Mouse (Mus musculus) lung, postnatal 10 days (tissue): ENCODE data around the gene Prpf38b.
"Not testable (repeated sequence)": the region's sequence is repeated elsewhere in the genome, so short reads cannot be mapped to it uniquely, and the experiment has no call there.

Experiments used
- DNase-seq: peaks from one replicate; pipeline ENCODE4 v3.0.0; 2021

The Prpf38b gene

GRCm38 (mm10) chr3:108898640-108899039 is 12.9 kb downstream of the Prpf38b start:
- no peak for DNase-seq

- no peak for DNase-seq
Measured at GRCm38 (mm10) chr3:108892914-108893313, 18.6 kb downstream of the Prpf38b start.

- no peak for DNase-seq
Measured at GRCm38 (mm10) chr3:108892080-108892479, 19.4 kb downstream of the Prpf38b start.

- DNase-seq = no peak
Measured at GRCm38 (mm10) chr3:108889908-108890307, 21.6 kb downstream of the Prpf38b start, which contains the start of gene Fndc7. Fndc7 (minus strand) TSS chr3:108890008.

- DNase-seq = no peak
Measured at GRCm38 (mm10) chr3:108887618-108887975, 23.9 kb downstream of the Prpf38b start.

GRCm38 (mm10) chr3:108886934-108887617 is 24.5 kb downstream of the Prpf38b start:
- no peak for DNase-seq

GRCm38 (mm10) chr3:108885686-108886530 is 25.6 kb downstream of the Prpf38b start:
- DNase-seq = peak; percentile 59

- no peak for DNase-seq
Measured at GRCm38 (mm10) chr3:108884706-108885289, 26.7 kb downstream of the Prpf38b start.

GRCm38 (mm10) chr3:108883067-108883466 is 28.5 kb downstream of the Prpf38b start:
- no peak for DNase-seq

GRCm38 (mm10) chr3:108881873-108882272 is 29.7 kb downstream of the Prpf38b start:
- not testable (repeated sequence) for DNase-seq

GRCm38 (mm10) chr3:108880544-108881507 is 30.7 kb downstream of the Prpf38b start:
- DNase-seq = peak; percentile 56

GRCm38 (mm10) chr3:108879836-108880435 is 31.6 kb downstream of the Prpf38b start:
- no peak for DNase-seq

GRCm38 (mm10) chr3:108879129-108879528 is 32.4 kb downstream of the Prpf38b start:
- DNase-seq = no peak

GRCm38 (mm10) chr3:108870631-108871030 is 40.9 kb downstream of the Prpf38b start:
- no peak for DNase-seq

GRCm38 (mm10) chr3:108867449-108867848 is 44.1 kb downstream of the Prpf38b start:
- DNase-seq = no peak

GRCm38 (mm10) chr3:108865676-108866075 is 45.9 kb downstream of the Prpf38b start:
- DNase-seq = no peak

- no peak for DNase-seq
Measured at GRCm38 (mm10) chr3:108865129-108865528, 46.4 kb downstream of the Prpf38b start.

- DNase-seq = no peak
Measured at GRCm38 (mm10) chr3:108863091-108863490, 48.4 kb downstream of the Prpf38b start.

GRCm38 (mm10) chr3:108862282-108862681 is 49.2 kb downstream of the Prpf38b start:
- not testable (repeated sequence) for DNase-seq

GRCm38 (mm10) chr3:108860786-108861185 is 50.7 kb downstream of the Prpf38b start:
- DNase-seq = no peak

GRCm38 (mm10) chr3:108858231-108858770 is 53.2 kb downstream of the Prpf38b start:
- DNase-seq = peak; percentile 87

- DNase-seq = no peak
Measured at GRCm38 (mm10) chr3:108857714-108858113, 53.8 kb downstream of the Prpf38b start.
